Mouse (Mus musculus) kidney, adult 8-10 months (tissue): Measurements from ENCODE around the gene Cd33.
A peak's percentile ranks its signal among the peaks of the same experiment; 100 is the strongest.

ENCODE experiments used
- DNase-seq, 2 experiments: peaks; one replicate each; pipeline ENCODE4 v3.0.0; 2022

Gene Cd33

GRCm38 (mm10) chr7:43544225-43544977 lies at the start of gene Cd33:
Gene Cd33 (minus strand): TSS chr7:43544428.
- no peak for DNase-seq

- no peak for DNase-seq
These were observed 40.6 kb upstream of the Cd33 start for GRCm38 (mm10) chr7:43584790-43585189.

GRCm38 (mm10) chr7:43580526-43580925 lies 36.3 kb upstream of the Cd33 start:
- peak in 1 of 2 experiments; percentile 5 for DNase-seq

GRCm38 (mm10) chr7:43579440-43580171 lies 35.4 kb upstream of the Cd33 start, which contains the start of gene Zfp719:
Gene Zfp719 (plus strand): TSS chr7:43579610.
- peak; percentile 92 to 96 for DNase-seq

- DNase-seq, result no peak
These were observed 27.0 kb upstream of the Cd33 start for GRCm38 (mm10) chr7:43571216-43571615.

- no peak for DNase-seq
These were observed 19.1 kb upstream of the Cd33 start for GRCm38 (mm10) chr7:43563300-43563699.

GRCm38 (mm10) chr7:43562651-43563070 lies 18.4 kb upstream of the Cd33 start:
- peak in 1 of 2 experiments; percentile 14 for DNase-seq

GRCm38 (mm10) chr7:43562006-43562633 lies 17.9 kb upstream of the Cd33 start, which contains the start of gene Zfp658:
Gene Zfp658 (plus strand): TSS chr7:43562256.
- DNase-seq, result peak; percentile 81 to 85

- DNase-seq, result no peak
These were observed 12.7 kb upstream of the Cd33 start for GRCm38 (mm10) chr7:43556901-43557300.

GRCm38 (mm10) chr7:43555351-43555750 lies 11.1 kb upstream of the Cd33 start:
- no peak for DNase-seq

GRCm38 (mm10) chr7:43554550-43554949 lies 10.3 kb upstream of the Cd33 start:
- DNase-seq, result no peak

GRCm38 (mm10) chr7:43553153-43553552 lies 8.9 kb upstream of the Cd33 start:
- no peak for DNase-seq

GRCm38 (mm10) chr7:43548206-43548605 lies 4.0 kb upstream of the Cd33 start:
- DNase-seq, result no peak

- no peak for DNase-seq
These were observed 3.4 kb upstream of the Cd33 start for GRCm38 (mm10) chr7:43547666-43548065.

GRCm38 (mm10) chr7:43545656-43546545 lies 1.7 kb upstream of the Cd33 start:
- DNase-seq, result no peak

GRCm38 (mm10) chr7:43538524-43538923 lies 5.7 kb downstream of the Cd33 start:
- no peak for DNase-seq

GRCm38 (mm10) chr7:43532936-43533505 lies 11.2 kb downstream of the Cd33 start:
- no peak for DNase-seq

GRCm38 (mm10) chr7:43530216-43530785 lies 13.9 kb downstream of the Cd33 start:
- no peak for DNase-seq

GRCm38 (mm10) chr7:43525313-43525712 lies 18.9 kb downstream of the Cd33 start:
- no peak for DNase-seq

- no peak for DNase-seq
These were observed 21.5 kb downstream of the Cd33 start for GRCm38 (mm10) chr7:43522776-43523175.

- DNase-seq, result no peak
These were observed 25.9 kb downstream of the Cd33 start for GRCm38 (mm10) chr7:43518341-43518740.

GRCm38 (mm10) chr7:43515076-43515475 lies 29.2 kb downstream of the Cd33 start:
- DNase-seq, result no peak
